Mouse (Mus musculus) liver, adult 2 months (tissue): ENCODE measurements around the gene Lsm7.

Experiments used
- CTCF ChIP-seq: fragments of 200-500 bp; IDR thresholded peaks from 2 replicates; pipeline ENCODE4 v1.5.1; 2011; ENCODE audit warnings: low read depth, low read length, control low read depth
- POLR2A ChIP-seq: fragments of 200-500 bp; IDR thresholded peaks from 2 replicates; pipeline ENCODE4 v1.6.1; 2011; ENCODE audit warnings: low read length, control low read depth; ENCODE audit not compliant: insufficient read depth; ENCODE audit errors: extremely low read depth

GRCm38 (mm10) chr10:80841685-80842084, 13.3 kb downstream of the Lsm7 start:
- TF ChIP-seq CTCF (no peak), POLR2A (no peak)
